Comparison of ENCODE assay signal across 11 mouse cellular contexts in genomic region chr12:84570694-84571415, GRCm38 (mm10). TPM values are rescaled to one million over a fixed set of nuclear protein-coding genes. Genes with fewer than 3 reads are reported as not detected.
A peak's percentile ranks its signal among the peaks of the same experiment; 100 is the strongest.
DNase-seq lines count a peak whose midpoint lies in the region; ATAC-seq lines count a peak whose summit lies in the region.
"Had no signal": no experiment of that assay in that cellular context is flagged by ENCODE, and none has a peak within 500 bp of the region (broad histone marks: within the 10 kb centered on the region; RNA-seq: fewer than 3 reads in every experiment).

No protein-coding gene starts in this region.

- intact Hi-C loops in left cerebral cortex, postnatal 36 days (cut with DNase I): no loop called here

- peak; percentile 13 to 16 for DNase-seq in kidney, postnatal 4 days
- peak; percentile 47 for DNase-seq in embryo, embryonic 10.5 days (ENCODE audit: low spot score)
- no peak for DNase-seq in left cerebral cortex, postnatal 36 days (ENCODE audit: low spot score in 2 of 2)

- no peak overlapping the region for H3K9ac ChIP-seq in kidney, embryonic 16.5 days (replicated peaks; ENCODE audit: low read length)
- no peak overlapping the region for H3K9ac ChIP-seq in forebrain, embryonic 13.5 days
- no peak overlapping the region for H3K9ac ChIP-seq in midbrain, embryonic 12.5 days (replicated peaks)

- peaks cover 82% of the 10 kb centered on the region for H3K27me3 ChIP-seq in kidney, embryonic 16.5 days (ENCODE audit: insufficient read depth, low read length)
- H3K27me3 ChIP-seq in forebrain, embryonic 13.5 days: peaks cover 97% of the 10 kb centered on the region
- H3K27me3 ChIP-seq in midbrain, embryonic 12.5 days: peaks cover 98% of the 10 kb centered on the region

- no peak overlapping the region for H3K27ac ChIP-seq in kidney, embryonic 16.5 days (ENCODE audit: low read length)
- H3K27ac ChIP-seq in forebrain, embryonic 13.5 days: no peak overlapping the region
- no peak overlapping the region for H3K27ac ChIP-seq in midbrain, embryonic 12.5 days (replicated peaks)
- H3K27ac ChIP-seq: stomach, postnatal 0 days had no signal

- ATAC-seq in kidney, embryonic 16.5 days (ENCODE audit: low FRiP score, low TSS enrichment): no peak
- no peak for ATAC-seq in forebrain, embryonic 13.5 days
- no peak for ATAC-seq in midbrain, embryonic 12.5 days (ENCODE audit: low FRiP score, low read depth)
- no peak for ATAC-seq in inflammation-experienced regulatory T-cells, adult 6 months

- WGBS in kidney, embryonic 16.5 days: 2% methylated on average over 34 of the region's 34 CpGs
- WGBS in forebrain, embryonic 13.5 days: 4% methylated on average over 34 of the region's 34 CpGs
- WGBS in midbrain, embryonic 12.5 days: 1% methylated on average over 34 of the region's 34 CpGs

- H3K9me3 ChIP-seq in kidney, embryonic 16.5 days (ENCODE audit: low read length): no peaks in the 10 kb centered on the region
- no peaks in the 10 kb centered on the region for H3K9me3 ChIP-seq in forebrain, embryonic 13.5 days (replicated peaks)
- no peaks in the 10 kb centered on the region for H3K9me3 ChIP-seq in midbrain, embryonic 12.5 days

- H3K4me1 ChIP-seq in kidney, embryonic 16.5 days (ENCODE audit: insufficient read depth, low read length): peaks cover 7% of the 10 kb centered on the region; the same call in 1 of the 2 replicates
- H3K4me1 ChIP-seq in forebrain, embryonic 13.5 days: peaks cover 27% of the 10 kb centered on the region
- H3K4me1 ChIP-seq in midbrain, embryonic 12.5 days: peaks cover 22% of the 10 kb centered on the region

- no peaks in the 10 kb centered on the region for H3K36me3 ChIP-seq in kidney, embryonic 16.5 days (ENCODE audit: insufficient read depth, low read length)
- no peaks in the 10 kb centered on the region for H3K36me3 ChIP-seq in forebrain, embryonic 13.5 days (ENCODE audit: poor library complexity, severe bottlenecking)
- no peaks in the 10 kb centered on the region for H3K36me3 ChIP-seq in midbrain, embryonic 12.5 days

- H3K4me3 ChIP-seq in kidney, embryonic 16.5 days (ENCODE audit: low read length): no peak overlapping the region
- H3K4me3 ChIP-seq in forebrain, embryonic 13.5 days: peak overlapping the region; percentile 13; the same call in 1 of the 2 replicates
- no peak overlapping the region for H3K4me3 ChIP-seq in midbrain, embryonic 12.5 days

- H3K4me2 ChIP-seq in kidney, embryonic 16.5 days (replicated peaks; ENCODE audit: low read depth, low read length): no peak overlapping the region
- peak overlapping the region; percentile 24; the same call in 1 of the 2 replicates for H3K4me2 ChIP-seq in forebrain, embryonic 13.5 days
- H3K4me2 ChIP-seq in midbrain, embryonic 12.5 days (replicated peaks): peak overlapping the region; percentile 9; the same call in 1 of the 2 replicates

RNA-seq across cellular contexts. Expression of gene Vsx2, which starts 1.3 kb away (rescaled TPM):
- not detected in 2 replicates for polyA plus RNA-seq in kidney, embryonic 16.5 days (2015; fragmentation: Nextera tagmentation; extraction: Ambion mirVana)
- not detected in 2 replicates for polyA plus RNA-seq in forebrain, embryonic 13.5 days (2015; fragmentation: Nextera tagmentation; extraction: Ambion mirVana)
- 0.84 and 0.92 TPM in 2 replicates for polyA plus RNA-seq in midbrain, embryonic 12.5 days (2016; fragmentation: Nextera tagmentation; extraction: Ambion mirVana)
- not detected for polyA plus RNA-seq in inflammation-experienced regulatory T-cells, adult 6 months (2017; shearing (Covaris generic))
- total RNA-seq in left cerebral cortex, postnatal 36 days (2021): under 1 TPM; 0.16 to 0.22 TPM
- total RNA-seq: heart, adult 18-20 months; liver, adult 2 months; neutrophil, adult 5-6 weeks had no signal
- polyA plus RNA-seq: liver, adult 2 months; stomach, postnatal 0 days had no signal

RNA-seq across cellular contexts. Expression of gene Abcd4, which starts 46.4 kb away (rescaled TPM):
- polyA plus RNA-seq in kidney, embryonic 16.5 days (2015; fragmentation: Nextera tagmentation; extraction: Ambion mirVana): 22.4 and 24.6 TPM in 2 replicates
- polyA plus RNA-seq in forebrain, embryonic 13.5 days (2015; fragmentation: Nextera tagmentation; extraction: Ambion mirVana): 13.9 and 14.7 TPM in 2 replicates
- 12.1 and 12.3 TPM in 2 replicates for polyA plus RNA-seq in midbrain, embryonic 12.5 days (2016; fragmentation: Nextera tagmentation; extraction: Ambion mirVana)
- 10 to 100 TPM in 2 of 3 experiments, 1 to 10 TPM in 1; 7.1 to 11.4 (median 11.1) TPM for polyA plus RNA-seq in inflammation-experienced regulatory T-cells, adult 6 months (2017; shearing (Covaris generic))
- 10 to 100 TPM; 10.5 to 13.1 TPM for total RNA-seq in left cerebral cortex, postnatal 36 days (2021)

Comparison
In these comparisons a context has a peak if more than half of its experiments do, and no peak if none do; other contexts are left out.
1. DNase-seq: peak in kidney, postnatal 4 days (2 of 2) and embryo, embryonic 10.5 days (single experiment); none in left cerebral cortex, postnatal 36 days (0 of 2).